Mouse (Mus musculus) heart, adult 2 months (tissue): ENCODE results near the gene Wfdc3.

Experiments used
- EP300 ChIP-seq: fragments of 200-500 bp; IDR thresholded peaks from 2 replicates; pipeline ENCODE4 v1.6.1; 2011; ENCODE audit warnings: low read depth, low read length, control low read depth; ENCODE audit not compliant: insufficient read depth
- POLR2A ChIP-seq: fragments of 200-500 bp; IDR thresholded peaks from 2 replicates; pipeline ENCODE4 v1.6.1; 2011; ENCODE audit warnings: mild to moderate bottlenecking, low read depth, low read length, control low read depth; ENCODE audit not compliant: insufficient read depth

DNA sequence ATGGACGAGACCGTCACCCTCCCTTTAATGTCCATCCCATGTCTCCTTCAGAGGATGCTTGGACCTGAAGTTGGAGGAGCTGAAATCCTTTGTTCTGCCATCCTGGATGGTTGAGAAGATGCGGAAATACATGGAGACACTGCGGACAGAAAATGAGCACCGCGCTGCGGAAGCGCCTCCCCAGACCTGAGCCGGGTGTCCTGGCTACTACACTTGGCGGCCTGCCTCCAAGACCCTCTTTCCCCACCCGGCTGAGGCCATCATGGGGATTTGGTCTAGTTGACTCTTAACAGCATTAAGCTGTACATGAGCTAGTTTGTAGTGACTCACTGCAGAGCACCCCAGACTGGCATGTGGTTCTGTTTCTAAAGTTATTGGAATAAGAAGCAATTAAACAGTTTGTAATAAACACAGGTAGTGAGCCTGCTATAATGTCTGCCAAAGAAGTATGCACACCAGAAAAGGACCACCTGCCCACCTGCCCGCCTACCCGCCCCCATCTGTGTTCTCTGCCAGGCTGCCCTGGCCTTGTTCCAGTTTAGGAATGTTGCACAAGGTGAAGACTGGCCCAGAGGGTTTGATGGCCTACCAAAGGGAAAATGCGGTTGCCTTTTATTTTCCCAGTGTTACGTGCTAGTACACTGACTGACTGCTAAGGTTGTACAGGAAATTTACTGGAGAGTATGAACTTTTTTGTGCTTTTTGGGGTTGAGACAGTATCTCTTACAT is 22.2 kb upstream of the Wfdc3 start:
- TF ChIP-seq EP300: no peak
- no peak for TF ChIP-seq POLR2A
